Mouse (Mus musculus): Measurements from ENCODE around the gene Tbc1d8.
A peak's percentile ranks its signal among the peaks of the same experiment; 100 is the strongest.

The Tbc1d8 gene

DNA sequence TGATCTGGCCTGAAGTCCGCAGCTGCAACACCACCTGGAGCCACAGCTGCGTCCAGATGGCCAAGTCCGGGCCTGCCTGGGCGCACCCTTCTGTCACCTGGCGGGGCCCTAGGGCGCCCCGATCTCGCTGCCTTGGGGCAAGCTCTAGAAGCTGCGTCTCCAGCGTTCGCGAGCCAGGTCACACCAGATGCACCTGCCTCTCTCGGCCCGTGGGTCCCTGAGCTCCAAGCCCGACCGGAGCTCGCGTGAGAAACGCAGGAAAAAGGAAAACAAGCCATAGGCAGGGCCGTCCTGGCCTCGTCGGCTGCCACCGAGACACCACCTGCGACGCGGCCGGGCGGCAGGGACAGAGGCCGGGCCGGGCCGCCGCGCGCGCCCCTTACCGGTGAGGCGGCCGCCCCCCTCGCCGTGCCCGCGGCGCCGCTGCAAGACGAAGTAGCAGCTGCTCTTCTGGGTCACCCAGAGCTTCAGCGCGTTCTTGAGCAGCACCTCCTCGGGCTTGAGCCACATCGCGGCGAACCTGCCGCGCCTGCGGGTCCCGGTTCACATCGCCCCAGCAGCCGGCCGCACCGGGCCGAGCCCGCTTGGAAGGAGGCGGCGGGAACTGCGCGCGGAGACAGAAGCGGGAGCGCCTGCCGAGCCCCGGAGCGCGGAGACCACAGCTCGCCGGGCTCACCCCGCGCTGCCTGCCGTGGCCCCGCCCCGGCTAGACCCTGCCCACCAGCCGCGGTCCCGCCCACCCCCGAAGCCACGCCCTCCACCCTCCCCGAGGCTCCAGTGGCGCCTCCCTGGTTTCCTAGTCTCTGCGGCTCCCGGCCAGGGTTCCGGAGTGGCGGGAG is at the start of gene Tbc1d8:
Gene Tbc1d8, minus strand, starts transcription at position 699 of the 839 bp plus-strand sequence.
- DNase-seq = peak; percentile 92 to 95

- no peak for DNase-seq
These were observed 49.8 kb upstream of the Tbc1d8 start for GRCm38 (mm10) chr1:39528319-39528718.

- DNase-seq = peak; percentile 72 to 84
These were observed 48.9 kb upstream of the Tbc1d8 start for GRCm38 (mm10) chr1:39527432-39527831.

DNA sequence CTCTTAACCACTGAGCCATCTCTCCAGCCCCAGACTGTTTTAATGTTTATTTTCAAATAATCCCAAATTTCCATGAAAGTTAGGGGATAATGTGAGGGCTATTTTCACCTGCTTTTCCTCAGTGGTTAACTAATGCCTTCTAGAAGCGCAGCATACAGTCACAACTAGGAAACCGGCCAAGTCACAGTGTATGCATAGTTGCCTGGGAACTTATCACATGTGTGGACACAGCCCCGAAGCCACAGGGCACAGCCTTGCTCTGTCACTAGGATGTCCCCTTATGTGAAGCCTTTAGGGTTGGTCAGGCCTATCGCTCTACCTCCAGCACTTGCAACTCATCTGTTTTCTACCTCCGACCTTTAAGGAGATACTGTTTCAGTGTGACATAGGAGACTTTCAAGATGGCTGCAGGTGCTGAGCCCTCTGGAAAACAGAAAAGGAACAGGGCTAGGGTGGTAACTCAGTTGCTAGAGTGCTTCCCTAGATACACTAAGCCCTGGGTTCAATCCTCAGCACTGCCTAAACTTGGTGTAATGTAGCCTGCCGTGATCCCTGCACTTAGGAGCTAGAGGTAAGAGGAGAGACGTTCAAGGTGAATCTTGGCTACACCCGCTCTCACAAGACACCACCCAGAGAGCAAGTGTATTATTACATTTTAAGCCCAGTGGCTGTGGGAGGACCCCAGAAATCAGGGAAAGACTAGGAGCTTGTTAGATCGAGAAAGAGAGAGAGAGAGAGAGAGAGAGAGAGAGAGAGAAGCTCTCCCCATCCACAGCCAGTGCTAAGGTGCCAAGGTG is 48.0 kb upstream of the Tbc1d8 start:
- DNase-seq = no peak

- DNase-seq = peak in 1 of 2 experiments; percentile 27
These were observed 47.2 kb upstream of the Tbc1d8 start for GRCm38 (mm10) chr1:39525763-39526162.

- peak in 1 of 2 experiments; percentile 49 for DNase-seq
These were observed 44.0 kb upstream of the Tbc1d8 start for GRCm38 (mm10) chr1:39522519-39522918.

DNA sequence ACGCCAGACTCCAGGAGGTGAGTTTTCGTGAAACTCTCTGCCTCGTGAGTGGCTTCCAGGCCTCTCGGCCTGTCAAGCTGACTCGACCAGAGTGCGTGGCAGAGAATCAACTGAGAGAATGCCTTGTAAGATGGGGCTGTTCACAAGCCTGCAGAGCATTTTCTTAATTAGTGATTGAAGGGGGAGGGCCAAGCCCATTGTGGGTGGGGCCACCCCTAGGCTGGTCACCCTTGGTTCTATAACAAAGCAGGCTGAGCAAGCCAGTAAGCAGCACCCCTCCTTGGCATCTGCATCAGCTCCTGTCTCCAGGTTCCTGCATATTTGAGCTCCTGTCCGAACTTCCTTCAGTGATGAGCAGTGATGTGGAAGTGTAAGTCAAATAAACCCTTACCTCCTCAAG is 42.8 kb upstream of the Tbc1d8 start:
- no peak for DNase-seq

- no peak for DNase-seq
These were observed 36.9 kb upstream of the Tbc1d8 start for GRCm38 (mm10) chr1:39515303-39515991.

DNA sequence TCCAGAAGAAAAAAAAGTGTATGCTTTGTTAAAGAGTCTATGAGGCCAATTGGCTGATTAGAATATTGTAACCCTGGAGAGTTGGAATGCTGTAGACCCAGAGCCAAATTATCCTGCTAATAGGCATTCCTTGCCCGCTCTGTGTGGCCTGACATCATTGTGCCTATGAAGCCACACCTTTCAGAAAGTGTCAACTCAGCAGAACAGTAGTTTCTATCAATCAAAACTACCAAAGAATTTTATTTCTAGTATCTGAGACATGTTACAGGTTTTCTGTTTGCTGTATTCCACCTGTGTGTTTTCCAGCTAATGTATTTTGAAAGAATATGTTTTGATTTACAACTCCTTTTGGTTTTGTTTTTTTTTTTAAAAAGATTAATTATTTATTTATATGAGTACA is 33.6 kb upstream of the Tbc1d8 start:
- no peak for DNase-seq

DNA sequence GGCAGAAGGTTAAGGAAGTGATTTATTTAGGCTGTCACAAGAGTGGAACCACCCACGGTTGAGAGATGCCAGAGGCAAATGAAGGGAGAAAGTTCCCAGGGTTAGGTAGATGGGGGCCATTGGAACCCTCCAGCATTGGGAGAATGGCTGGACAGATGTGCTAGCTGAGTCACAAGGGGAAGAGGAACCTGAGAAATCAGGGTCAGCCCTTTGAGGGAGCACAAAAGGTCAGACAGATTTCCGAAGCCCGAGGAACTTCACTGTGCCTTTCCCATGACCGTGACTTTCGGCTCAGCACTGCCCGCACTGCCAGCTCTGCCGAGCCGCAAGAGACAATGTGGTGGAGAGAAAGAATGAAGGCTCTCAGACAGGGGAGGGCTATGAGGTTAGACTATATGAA is 33.2 kb upstream of the Tbc1d8 start:
- no peak for DNase-seq

DNA sequence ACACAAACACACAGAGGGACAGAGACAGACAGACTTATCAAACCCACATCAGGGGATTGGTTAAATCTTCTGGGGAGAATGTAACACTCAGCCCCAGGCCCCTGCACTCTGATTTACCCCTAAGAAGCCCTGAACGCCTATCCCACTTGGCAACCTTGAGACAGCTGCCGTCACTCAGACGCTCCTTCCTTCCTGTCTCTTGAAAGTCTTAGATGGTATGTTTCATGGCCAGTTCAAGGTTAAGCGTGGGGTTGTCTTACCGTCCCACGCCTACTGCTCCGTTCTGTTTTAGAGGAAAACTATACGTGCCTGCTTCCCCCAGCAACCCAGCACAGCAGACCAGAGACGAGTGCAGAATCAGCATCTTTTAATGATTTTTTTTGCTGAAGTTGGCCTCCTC is 27.0 kb upstream of the Tbc1d8 start:
- no peak for DNase-seq

- peak in 1 of 2 experiments; percentile 44 for DNase-seq
These were observed 25.7 kb upstream of the Tbc1d8 start for GRCm38 (mm10) chr1:39504261-39504660.

DNA sequence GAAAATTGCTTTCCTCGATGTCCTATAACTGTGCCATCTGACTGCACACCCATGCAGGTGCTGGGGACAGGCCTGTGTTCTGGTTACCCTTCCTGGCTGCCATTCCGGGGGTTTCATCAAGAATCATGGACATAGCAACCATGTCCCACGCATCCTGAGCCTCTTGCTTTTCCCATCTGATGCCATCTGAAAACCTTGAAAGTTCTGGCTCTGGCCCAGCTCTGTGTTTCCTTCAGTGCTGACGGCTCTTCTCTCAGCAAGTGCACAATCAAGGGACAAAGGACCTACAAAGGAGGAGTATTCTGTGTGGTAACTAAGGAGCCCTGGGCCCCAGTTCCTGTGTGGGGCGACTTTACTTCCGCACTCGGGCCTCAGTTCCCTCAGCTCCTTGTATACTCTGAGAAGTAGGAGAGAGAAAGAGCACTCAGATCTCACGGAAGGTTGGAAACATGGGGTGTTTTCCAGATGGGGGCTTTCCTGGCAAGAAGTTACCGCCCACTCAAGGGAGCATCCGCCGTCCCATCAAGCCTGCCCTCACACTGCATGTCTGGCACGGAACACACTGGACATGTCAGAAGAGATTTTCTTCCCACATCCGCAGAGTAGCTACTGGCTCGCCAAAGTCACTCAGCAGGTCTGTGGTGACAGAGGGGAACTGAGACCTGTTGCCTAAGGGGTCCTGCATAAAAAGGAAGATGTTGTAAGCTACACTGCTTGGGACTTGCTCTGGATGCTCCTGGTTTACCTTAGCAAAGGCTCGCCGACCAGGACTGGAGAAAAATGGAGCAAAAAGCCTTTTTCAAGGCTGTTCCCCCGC is 24.5 kb upstream of the Tbc1d8 start:
- peak; percentile 40 to 49 for DNase-seq

GRCm38 (mm10) chr1:39499485-39499941 is 21.0 kb upstream of the Tbc1d8 start:
- no peak for DNase-seq

DNA sequence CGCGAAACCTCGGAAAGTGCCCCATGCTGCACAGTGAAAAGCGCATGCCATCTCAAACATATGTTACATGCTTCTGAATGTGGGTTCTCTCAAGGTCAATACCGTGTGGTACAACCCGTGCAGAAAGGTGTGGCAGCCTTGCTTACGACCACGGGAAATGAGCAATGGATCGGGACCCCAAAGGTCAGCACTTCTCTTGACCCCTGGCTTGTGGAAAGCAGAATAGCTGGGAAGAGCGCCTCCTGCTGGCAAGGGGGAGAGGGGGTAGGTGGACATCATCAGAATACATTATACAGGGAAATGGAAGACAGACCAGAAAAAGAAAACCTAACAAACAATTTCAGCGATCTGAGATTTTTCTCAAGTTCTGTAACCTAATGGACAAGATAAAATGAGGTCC is 19.2 kb upstream of the Tbc1d8 start:
- DNase-seq = no peak

DNA sequence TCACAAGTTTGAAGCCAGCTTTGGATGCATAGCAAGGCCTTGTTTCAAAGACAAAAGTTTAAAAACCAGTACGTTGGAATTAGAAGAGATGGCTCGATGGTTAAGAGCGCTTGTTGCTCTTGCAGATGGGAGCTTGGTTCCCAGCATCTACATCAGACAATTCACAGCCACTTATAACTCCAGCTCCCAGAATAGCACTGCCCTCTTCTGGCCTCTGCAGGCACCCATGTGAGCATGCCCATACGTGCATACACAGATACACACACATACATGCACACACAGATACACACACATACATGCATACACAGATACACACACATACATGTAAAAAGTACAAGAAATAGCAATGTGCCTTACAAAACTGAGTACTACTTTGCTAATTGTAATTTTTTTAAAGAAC is 18.4 kb upstream of the Tbc1d8 start:
- DNase-seq = no peak

DNA sequence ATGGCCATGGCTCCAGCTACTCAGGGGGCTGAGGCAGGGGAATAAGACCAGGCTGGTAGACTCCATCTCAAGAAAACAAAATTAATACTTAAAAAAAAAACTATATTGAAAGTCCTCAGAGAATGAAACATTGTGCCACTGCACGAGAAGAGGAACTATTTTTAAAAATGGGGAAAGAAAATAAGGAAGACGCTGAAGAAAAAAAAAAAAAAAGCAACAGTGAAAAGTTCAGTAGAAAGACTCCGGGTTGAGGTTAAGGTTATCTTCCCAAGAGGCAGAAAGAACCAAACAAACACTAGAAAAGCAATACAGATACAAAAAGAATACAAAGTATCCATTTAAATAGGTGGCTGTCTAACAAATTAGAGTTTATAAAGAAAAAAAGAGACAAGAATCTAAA is 15.1 kb upstream of the Tbc1d8 start:
- DNase-seq = no peak

- no peak for DNase-seq
These were observed 14.6 kb upstream of the Tbc1d8 start for GRCm38 (mm10) chr1:39493165-39493564.

DNA sequence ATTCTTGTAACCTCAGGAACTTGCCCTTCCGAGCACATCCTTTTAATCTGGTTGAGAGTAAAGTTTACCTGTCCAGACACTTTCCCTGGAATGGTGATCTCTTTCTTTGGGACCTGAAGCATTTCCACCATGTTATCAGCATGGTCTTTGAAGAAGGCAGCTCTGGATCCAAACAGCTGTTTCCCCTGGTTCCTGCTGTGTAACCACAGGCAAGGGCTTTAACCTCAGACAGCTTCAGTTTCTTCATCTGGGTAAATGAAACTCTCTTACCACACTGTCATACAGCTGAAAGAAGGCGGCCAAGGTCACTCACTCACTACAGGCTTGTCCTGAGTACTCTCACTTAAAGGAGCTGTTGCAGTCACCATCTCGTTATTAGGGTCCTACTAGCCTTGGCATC is 8.8 kb upstream of the Tbc1d8 start:
- DNase-seq = no peak

GRCm38 (mm10) chr1:39482115-39482815 is 3.7 kb upstream of the Tbc1d8 start:
- DNase-seq = no peak

GRCm38 (mm10) chr1:39479254-39479653 is 699 bp upstream of the Tbc1d8 start:
- DNase-seq = no peak

GRCm38 (mm10) chr1:39478896-39479200 is 293 bp upstream of the Tbc1d8 start:
- DNase-seq = no peak
